Mouse (Mus musculus) brain, embryonic 14.5 days (tissue): ENCODE measurements around the gene Nrxn2.

Experiments used
- CTCF ChIP-seq: fragments of 200-500 bp; IDR thresholded peaks from 2 replicates; pipeline ENCODE4 v1.5.1; 2012; ENCODE audit warnings: inconsistent platforms, mild to moderate bottlenecking, moderate library complexity, borderline replicate concordance; ENCODE audit not compliant: insufficient read depth, insufficient read length; ENCODE audit errors: extremely low read depth
- POLR2A ChIP-seq: fragments of 200-500 bp; IDR thresholded peaks from 2 replicates; pipeline ENCODE4 v1.6.1; 2012; ENCODE audit warnings: mild to moderate bottlenecking, inconsistent platforms, borderline replicate concordance; ENCODE audit not compliant: poor library complexity, insufficient read depth, insufficient read length, severe bottlenecking; ENCODE audit errors: extremely low read depth

- TF ChIP-seq POLR2A (no peak), CTCF (no peak)
These were observed 9.3 kb downstream of the Nrxn2 start for GRCm38 (mm10) chr19:6427653-6428434.
